Mouse (Mus musculus) hindbrain, embryonic 10.5 days (tissue): ENCODE results near the gene Ttll9. TPM values are rescaled to one million over a fixed set of nuclear protein-coding genes. Genes with fewer than 3 reads are reported as not detected.

Source experiments
- DNase-seq: peaks from one replicate; pipeline ENCODE4 v3.0.0-alpha.2; 2017; ENCODE audit warnings: low spot score
- H3K27ac ChIP-seq: fragments of 300-500 bp; sonication (generic); 2 replicates; pipeline ENCODE4 v1.5.1; 2016; ENCODE audit warnings: mild to moderate bottlenecking, moderate library complexity
- H3K27me3 ChIP-seq: fragments of 300-500 bp; sonication (generic); 2 replicates; pipeline ENCODE4 v1.6.1; 2016; ENCODE audit warnings: mild to moderate bottlenecking; ENCODE audit not compliant: poor library complexity, insufficient read depth, severe bottlenecking
- H3K36me3 ChIP-seq: fragments of 300-500 bp; sonication (generic); 2 replicates; pipeline ENCODE4 v1.6.1; 2016; ENCODE audit warnings: mild to moderate bottlenecking, moderate library complexity
- H3K4me1 ChIP-seq: fragments of 300-500 bp; sonication (generic); replicated peaks from 2 replicates; pipeline ENCODE4 v1.6.1; 2016; ENCODE audit warnings: mild to moderate bottlenecking
- H3K4me3 ChIP-seq: fragments of 300-500 bp; sonication (generic); 2 replicates; pipeline ENCODE4 v1.5.1; 2016; ENCODE audit warnings: mild to moderate bottlenecking, moderate library complexity
- H3K9me3 ChIP-seq: fragments of 300-500 bp; sonication (generic); 2 replicates; pipeline ENCODE4 v1.6.1; 2016; ENCODE audit warnings: mild to moderate bottlenecking, moderate library complexity
- WGBS: fragments of 180-500 bp; shearing (Covaris S2); methylation state at CpG from one replicate; pipeline ENCODE4 v1.1.7; 2016; 5-methylcytosine and 5-hydroxymethylcytosine counted together
- polyA plus RNA-seq: library from polyadenylated mRNA; unstranded; fragments of >200 nt; fragmentation: Nextera tagmentation; extraction: Ambion mirVana; gene quantifications from 2 replicates; pipeline ENCODE4 v1.2.1, GENCODE M21; 2016

The Ttll9 gene
- polyA plus RNA-seq, 1 experiment from 2014 or later: 1.9 TPM

- WGBS: 84% methylated on average over 7 of the region's 7 CpGs
- Histone ChIP-seq H3K36me3 (no peaks in the 10 kb centered on the region), H3K4me1 (peaks cover 5% of the 10 kb centered on the region; the same call in 1 of the 2 replicates), H3K27ac (no peak overlapping the region), H3K4me3 (no peak overlapping the region), H3K9me3 (no peaks in the 10 kb centered on the region), H3K27me3 (peaks cover 21% of the 10 kb centered on the region)
- no peak for DNase-seq
Measured at GRCm38 (mm10) chr2:153026052-153026451, 63.8 kb downstream of the Ttll9 start.

- H3K36me3 ChIP-seq: no peaks in the 10 kb centered on the region
- no peak for DNase-seq
- H3K9me3 ChIP-seq: no peaks in the 10 kb centered on the region
- no peak overlapping the region for H3K4me3 ChIP-seq
- H3K27ac ChIP-seq: no peak overlapping the region
- H3K4me1 ChIP-seq: peaks cover 20% of the 10 kb centered on the region
- peaks cover 35% of the 10 kb centered on the region for H3K27me3 ChIP-seq
- WGBS: 61% methylated on average over 4 of the region's 4 CpGs
Measured at GRCm38 (mm10) chr2:153027501-153027900, 65.2 kb downstream of the Ttll9 start.

- 32% methylated on average over 4 of the region's 4 CpGs for WGBS
- Histone ChIP-seq H3K4me3 (no peak overlapping the region), H3K9me3 (no peaks in the 10 kb centered on the region), H3K27ac (no peak overlapping the region), H3K36me3 (no peaks in the 10 kb centered on the region), H3K4me1 (peaks cover 24% of the 10 kb centered on the region), H3K27me3 (peaks cover 52% of the 10 kb centered on the region)
- DNase-seq: peak; percentile 23
Measured at GRCm38 (mm10) chr2:153030422-153030821, 68.1 kb downstream of the Ttll9 start.

GRCm38 (mm10) chr2:153031126-153032082 is 69.1 kb downstream of the Ttll9 start, which contains the start of gene Xkr7:
Gene Xkr7, plus strand, starts transcription at chr2:153031852.
- Histone ChIP-seq H3K27me3 (peaks cover 52% of the 10 kb centered on the region), H3K9me3 (no peaks in the 10 kb centered on the region), H3K27ac (peak within 1 kb of the TSS; percentile 74), H3K4me1 (peaks cover 24% of the 10 kb centered on the region), H3K4me3 (peak within 1 kb of the TSS; percentile 67), H3K36me3 (no peaks in the 10 kb centered on the region)
- 1% methylated on average over 46 of the region's 54 CpGs for WGBS
- DNase-seq: peak; percentile 48

GRCm38 (mm10) chr2:153032083-153032842 is 70.0 kb downstream of the Ttll9 start:
- peaks cover 52% of the 10 kb centered on the region for H3K27me3 ChIP-seq
- 2% methylated on average over 58 of the region's 58 CpGs for WGBS
- no peaks in the 10 kb centered on the region for H3K9me3 ChIP-seq
- H3K4me3 ChIP-seq: peak overlapping the region; percentile 67
- peaks cover 24% of the 10 kb centered on the region for H3K4me1 ChIP-seq
- DNase-seq: peak; percentile 91
- peak overlapping the region; percentile 74 for H3K27ac ChIP-seq
- H3K36me3 ChIP-seq: no peaks in the 10 kb centered on the region

DNA sequence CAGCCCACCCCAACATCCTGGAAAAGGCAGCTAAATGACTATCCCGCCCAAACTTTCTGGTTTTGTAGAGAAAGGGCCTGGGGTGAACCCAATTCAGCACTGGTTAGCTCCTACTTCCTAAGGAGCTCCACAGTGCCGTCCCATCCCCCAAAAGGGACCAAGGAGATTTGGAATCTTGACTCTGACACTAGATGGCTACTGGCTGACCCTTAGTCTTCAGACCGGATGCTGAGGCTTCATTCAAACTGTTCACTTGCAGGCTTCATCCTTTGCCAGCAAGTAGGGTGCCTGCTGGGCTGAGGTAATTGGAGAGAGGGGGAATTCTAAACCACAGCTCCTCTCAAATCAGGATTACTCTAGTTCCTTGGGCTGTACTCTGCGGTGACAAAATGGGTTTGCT is 70.7 kb downstream of the Ttll9 start:
- 14% methylated on average over 4 of the region's 4 CpGs for WGBS
- peak overlapping the region; percentile 74; the same call in 1 of the 2 replicates for H3K27ac ChIP-seq
- peak overlapping the region; percentile 67 for H3K4me3 ChIP-seq
- peaks cover 56% of the 10 kb centered on the region for H3K27me3 ChIP-seq
- DNase-seq: no peak
- no peaks in the 10 kb centered on the region for H3K36me3 ChIP-seq
- H3K9me3 ChIP-seq: no peaks in the 10 kb centered on the region
- peaks cover 22% of the 10 kb centered on the region for H3K4me1 ChIP-seq

GRCm38 (mm10) chr2:153033545-153034230 is 71.4 kb downstream of the Ttll9 start:
- peaks cover 56% of the 10 kb centered on the region for H3K27me3 ChIP-seq
- peak overlapping the region; percentile 67 for H3K4me3 ChIP-seq
- 73% methylated on average over 5 of the region's 5 CpGs for WGBS
- H3K36me3 ChIP-seq: no peaks in the 10 kb centered on the region
- peaks cover 28% of the 10 kb centered on the region for H3K4me1 ChIP-seq
- no peak overlapping the region for H3K27ac ChIP-seq
- no peak for DNase-seq
- no peaks in the 10 kb centered on the region for H3K9me3 ChIP-seq

DNA sequence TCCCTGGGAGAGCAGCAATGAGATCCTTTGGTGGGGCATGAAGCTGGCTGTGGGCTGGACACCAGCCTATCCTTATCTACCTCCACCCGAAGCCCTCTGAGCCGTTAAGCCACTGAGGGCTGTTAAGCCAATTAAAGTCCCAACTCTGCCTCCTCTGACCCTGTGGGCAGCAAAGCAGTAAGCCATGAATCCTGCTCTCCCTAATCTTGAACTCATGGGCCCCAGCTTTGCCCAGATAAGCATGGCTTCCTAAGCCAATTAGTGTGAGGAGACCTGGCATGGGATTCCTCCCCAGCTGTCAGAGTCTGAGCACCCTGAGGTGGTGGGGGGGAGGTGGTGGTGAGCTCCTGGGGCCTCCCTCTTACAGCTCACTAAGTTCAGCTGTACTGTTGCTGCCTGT is 74.4 kb downstream of the Ttll9 start:
- H3K4me3 ChIP-seq: no peak overlapping the region
- no peaks in the 10 kb centered on the region for H3K36me3 ChIP-seq
- DNase-seq: no peak
- 46% methylated on average over 2 of the region's 2 CpGs for WGBS
- peaks cover 29% of the 10 kb centered on the region for H3K27me3 ChIP-seq
- no peaks in the 10 kb centered on the region for H3K9me3 ChIP-seq
- peaks cover 25% of the 10 kb centered on the region for H3K4me1 ChIP-seq
- H3K27ac ChIP-seq: no peak overlapping the region

DNA sequence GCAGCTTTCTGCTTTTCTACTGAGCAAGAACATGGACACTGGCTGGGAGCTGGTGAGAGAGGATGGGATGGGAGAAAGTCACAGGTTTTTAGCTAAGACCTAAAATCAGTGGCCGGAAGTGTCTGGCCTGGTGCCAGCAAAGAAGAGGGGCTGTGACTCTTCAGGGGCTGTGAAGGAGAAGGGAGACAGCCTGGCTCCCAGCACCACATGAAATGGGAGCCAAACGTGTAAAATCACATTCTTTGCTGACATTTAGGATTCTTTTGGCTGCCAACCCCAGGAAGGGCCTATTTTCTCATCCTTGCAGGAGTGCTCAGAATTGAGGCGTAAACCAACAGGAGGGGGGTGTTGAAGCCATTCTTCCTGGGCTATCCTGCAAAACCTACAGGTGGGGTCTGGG is 81.6 kb downstream of the Ttll9 start:
- no peak for DNase-seq
- H3K4me3 ChIP-seq: no peak overlapping the region
- no peaks in the 10 kb centered on the region for H3K9me3 ChIP-seq
- H3K27me3 ChIP-seq: peaks cover 3% of the 10 kb centered on the region; the same call in 1 of the 2 replicates
- WGBS: 68% methylated on average over 3 of the region's 3 CpGs
- H3K36me3 ChIP-seq: no peaks in the 10 kb centered on the region
- no peak overlapping the region for H3K27ac ChIP-seq
- H3K4me1 ChIP-seq: peaks cover 12% of the 10 kb centered on the region

DNA sequence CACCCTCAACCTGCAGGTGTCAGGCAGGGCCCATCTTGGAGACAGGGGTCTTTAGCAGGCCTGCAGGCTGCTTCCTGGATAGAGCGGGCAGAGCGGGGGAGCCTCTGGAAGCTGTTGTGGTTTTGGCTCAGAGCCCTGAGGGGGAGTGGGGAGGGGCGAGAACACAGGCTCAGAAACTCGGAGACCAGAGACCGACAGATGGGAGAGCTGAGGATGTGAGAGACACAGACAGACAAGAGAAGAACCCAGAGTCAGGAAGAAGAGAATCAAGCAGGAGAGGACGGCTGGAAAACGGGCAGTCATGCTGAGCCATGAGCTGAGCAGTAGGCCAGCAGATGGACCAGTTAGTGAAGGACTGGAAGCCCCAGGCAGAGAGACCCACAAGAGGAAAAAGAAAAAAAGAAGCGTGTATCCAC is 83.6 kb downstream of the Ttll9 start:
- Histone ChIP-seq H3K4me1 (peaks cover 11% of the 10 kb centered on the region; the same call in 1 of the 2 replicates), H3K36me3 (no peaks in the 10 kb centered on the region), H3K9me3 (no peaks in the 10 kb centered on the region), H3K27ac (no peak overlapping the region), H3K4me3 (no peak overlapping the region), H3K27me3 (peaks cover 14% of the 10 kb centered on the region)
- 49% methylated on average over 8 of the region's 8 CpGs for WGBS
- no peak for DNase-seq

- Histone ChIP-seq H3K27ac (no peak overlapping the region), H3K4me3 (no peak overlapping the region), H3K27me3 (peaks cover 35% of the 10 kb centered on the region), H3K36me3 (no peaks in the 10 kb centered on the region), H3K9me3 (no peaks in the 10 kb centered on the region), H3K4me1 (peaks cover 18% of the 10 kb centered on the region)
- peak; percentile 56 for DNase-seq
- WGBS: 48% methylated on average over 17 of the region's 17 CpGs
Measured at GRCm38 (mm10) chr2:153047828-153048465, 85.7 kb downstream of the Ttll9 start.
